Mouse (Mus musculus) hindbrain, embryonic 14.5 days (tissue): ENCODE measurements around the gene Fras1. TPM values are rescaled to one million over a fixed set of nuclear protein-coding genes. Genes with fewer than 3 reads are reported as not detected.

Experiments
- ATAC-seq: fragments of 200-750 bp; cut with Nextera tagmentation; 2 replicates; pipeline ENCODE4 v1.8.0; 2017; ENCODE audit warnings: moderate number of reproducible peaks, mild to moderate bottlenecking, moderate TSS enrichment, moderate library complexity; ENCODE audit not compliant: low FRiP score
- DNase-seq: peaks from one replicate; pipeline ENCODE4 v3.0.0-alpha.2; 2015; ENCODE audit warnings: low spot score
- H3K27ac ChIP-seq: fragments of 300-500 bp; sonication (generic); 2 replicates; pipeline ENCODE4 v1.5.1; 2014; ENCODE audit warnings: mild to moderate bottlenecking, moderate library complexity
- H3K27me3 ChIP-seq: fragments of 300-500 bp; sonication (generic); 2 replicates; pipeline ENCODE4 v1.6.1; 2014; ENCODE audit warnings: mild to moderate bottlenecking, low read length, mixed read lengths; ENCODE audit not compliant: control insufficient read depth, insufficient read depth
- H3K36me3 ChIP-seq: fragments of 300-500 bp; sonication (generic); replicated peaks from 2 replicates; pipeline ENCODE4 v1.6.1; 2014; ENCODE audit not compliant: control insufficient read depth, insufficient read depth
- H3K4me1 ChIP-seq: fragments of 300-500 bp; sonication (generic); replicated peaks from 2 replicates; pipeline ENCODE4 v1.6.1; 2014; ENCODE audit warnings: antibody characterized with exemption, low read length, mixed read lengths; ENCODE audit not compliant: control insufficient read depth, insufficient read depth
- H3K4me2 ChIP-seq: fragments of 300-500 bp; sonication (generic); replicated peaks from 2 replicates; pipeline ENCODE4 v1.6.1; 2014; ENCODE audit warnings: mild to moderate bottlenecking, moderate library complexity
- H3K4me3 ChIP-seq: fragments of 300-500 bp; sonication (generic); replicated peaks from 2 replicates; pipeline ENCODE4 v1.5.1; 2014; ENCODE audit warnings: mild to moderate bottlenecking, low read length
- H3K9ac ChIP-seq: fragments of 300-500 bp; sonication (generic); 2 replicates; pipeline ENCODE4 v1.6.1; 2014
- H3K9me3 ChIP-seq: fragments of 300-500 bp; sonication (generic); 2 replicates; pipeline ENCODE4 v1.6.1; 2016; ENCODE audit warnings: low read length; ENCODE audit not compliant: control insufficient read depth
- WGBS: fragments of 180-500 bp; shearing (Covaris S2); extraction: QIAGEN DNeasy Blood & Tissue Kit; methylation state at CpG from one replicate; pipeline ENCODE4 v1.1.7; 2014; 5-methylcytosine and 5-hydroxymethylcytosine counted together
- polyA plus RNA-seq: library from polyadenylated mRNA; unstranded; fragments of >200 nt; fragmentation: Nextera tagmentation; extraction: Ambion mirVana; gene quantifications from 2 replicates; pipeline ENCODE4 v1.2.1, GENCODE M21; 2014

The Fras1 gene
- polyA plus RNA-seq, 1 experiment from 2014 or later = 9.8 TPM

GRCm38 (mm10) chr5:96498083-96498482 is 124.3 kb downstream of the Fras1 start:
- no peak overlapping the region for H3K4me2 ChIP-seq
- no peak for DNase-seq
- H3K27ac ChIP-seq = no peak overlapping the region
- H3K4me3 ChIP-seq = no peak overlapping the region
- H3K9me3 ChIP-seq = no peaks in the 10 kb centered on the region
- 78% methylated on average over 2 of the region's 2 CpGs for WGBS
- no peak overlapping the region for H3K9ac ChIP-seq
- H3K27me3 ChIP-seq = no peaks in the 10 kb centered on the region
- H3K36me3 ChIP-seq = no peaks in the 10 kb centered on the region
- no peak for ATAC-seq
- H3K4me1 ChIP-seq = no peaks in the 10 kb centered on the region

GRCm38 (mm10) chr5:96501783-96502182 is 128.0 kb downstream of the Fras1 start:
- Histone ChIP-seq H3K9me3 (no peaks in the 10 kb centered on the region), H3K4me3 (no peak overlapping the region), H3K27me3 (no peaks in the 10 kb centered on the region), H3K27ac (no peak overlapping the region), H3K4me1 (no peaks in the 10 kb centered on the region), H3K4me2 (no peak overlapping the region), H3K36me3 (no peaks in the 10 kb centered on the region), H3K9ac (no peak overlapping the region)
- 76% methylated on average over 4 of the region's 4 CpGs for WGBS
- ATAC-seq (no peak), DNase-seq (no peak)

GRCm38 (mm10) chr5:96502400-96502799 is 128.6 kb downstream of the Fras1 start:
- no peaks in the 10 kb centered on the region for H3K36me3 ChIP-seq
- no peak overlapping the region for H3K9ac ChIP-seq
- no peak overlapping the region for H3K27ac ChIP-seq
- ATAC-seq (no peak), DNase-seq (no peak)
- H3K9me3 ChIP-seq = no peaks in the 10 kb centered on the region
- no peak overlapping the region for H3K4me3 ChIP-seq
- WGBS = 95% methylated on average over 1 of the region's 1 CpGs
- no peaks in the 10 kb centered on the region for H3K27me3 ChIP-seq
- H3K4me1 ChIP-seq = no peaks in the 10 kb centered on the region
- H3K4me2 ChIP-seq = no peak overlapping the region

GRCm38 (mm10) chr5:96511005-96511404 is 137.2 kb downstream of the Fras1 start:
- no peaks in the 10 kb centered on the region for H3K9me3 ChIP-seq
- no peak overlapping the region for H3K9ac ChIP-seq
- H3K4me3 ChIP-seq = no peak overlapping the region
- H3K4me2 ChIP-seq = no peak overlapping the region
- ATAC-seq = no peak
- DNase-seq = no peak
- H3K36me3 ChIP-seq = no peaks in the 10 kb centered on the region
- H3K27me3 ChIP-seq = no peaks in the 10 kb centered on the region
- no peaks in the 10 kb centered on the region for H3K4me1 ChIP-seq
- WGBS = 88% methylated on average over 5 of the region's 5 CpGs
- no peak overlapping the region for H3K27ac ChIP-seq

- Histone ChIP-seq H3K4me3 (no peak overlapping the region), H3K27ac (no peak overlapping the region), H3K36me3 (no peaks in the 10 kb centered on the region), H3K9ac (no peak overlapping the region), H3K4me1 (no peaks in the 10 kb centered on the region), H3K27me3 (no peaks in the 10 kb centered on the region), H3K9me3 (no peaks in the 10 kb centered on the region), H3K4me2 (no peak overlapping the region)
- WGBS = 83% methylated on average over 4 of the region's 4 CpGs
- ATAC-seq (no peak), DNase-seq (no peak)
Observed at GRCm38 (mm10) chr5:96513327-96513726, 139.6 kb downstream of the Fras1 start.

GRCm38 (mm10) chr5:96515860-96516311 is 142.1 kb downstream of the Fras1 start:
- Histone ChIP-seq H3K9me3 (no peaks in the 10 kb centered on the region), H3K9ac (no peak overlapping the region), H3K4me2 (no peak overlapping the region), H3K4me1 (no peaks in the 10 kb centered on the region), H3K27ac (no peak overlapping the region), H3K36me3 (no peaks in the 10 kb centered on the region), H3K27me3 (no peaks in the 10 kb centered on the region), H3K4me3 (no peak overlapping the region)
- ATAC-seq (no peak), DNase-seq (no peak)
- 71% methylated on average over 3 of the region's 3 CpGs for WGBS

GRCm38 (mm10) chr5:96516329-96516728 is 142.6 kb downstream of the Fras1 start:
- Histone ChIP-seq H3K9me3 (no peaks in the 10 kb centered on the region), H3K36me3 (no peaks in the 10 kb centered on the region), H3K9ac (no peak overlapping the region), H3K27me3 (no peaks in the 10 kb centered on the region), H3K4me2 (no peak overlapping the region), H3K4me1 (no peaks in the 10 kb centered on the region), H3K27ac (no peak overlapping the region), H3K4me3 (no peak overlapping the region)
- WGBS = 77% methylated on average over 6 of the region's 6 CpGs
- DNase-seq (no peak), ATAC-seq (no peak)

GRCm38 (mm10) chr5:96521541-96521940 is 147.8 kb downstream of the Fras1 start:
- no peaks in the 10 kb centered on the region for H3K4me1 ChIP-seq
- no peaks in the 10 kb centered on the region for H3K36me3 ChIP-seq
- 84% methylated on average over 9 of the region's 9 CpGs for WGBS
- no peak overlapping the region for H3K9ac ChIP-seq
- ATAC-seq = no peak
- no peaks in the 10 kb centered on the region for H3K9me3 ChIP-seq
- H3K27ac ChIP-seq = no peak overlapping the region
- H3K27me3 ChIP-seq = no peaks in the 10 kb centered on the region
- no peak overlapping the region for H3K4me2 ChIP-seq
- no peak overlapping the region for H3K4me3 ChIP-seq
- DNase-seq = no peak

- Histone ChIP-seq H3K4me2 (no peak overlapping the region), H3K4me1 (no peaks in the 10 kb centered on the region), H3K36me3 (no peaks in the 10 kb centered on the region), H3K9ac (no peak overlapping the region), H3K4me3 (no peak overlapping the region), H3K9me3 (no peaks in the 10 kb centered on the region), H3K27me3 (no peaks in the 10 kb centered on the region), H3K27ac (no peak overlapping the region)
- ATAC-seq (no peak), DNase-seq (no peak)
- WGBS = 90% methylated on average over 5 of the region's 5 CpGs
Observed at GRCm38 (mm10) chr5:96522909-96523409, 149.2 kb downstream of the Fras1 start.

GRCm38 (mm10) chr5:96528296-96528695 is 154.5 kb downstream of the Fras1 start:
- no peak for ATAC-seq
- Histone ChIP-seq H3K4me3 (no peak overlapping the region), H3K4me2 (no peak overlapping the region), H3K36me3 (no peaks in the 10 kb centered on the region), H3K9ac (no peak overlapping the region), H3K27me3 (no peaks in the 10 kb centered on the region), H3K4me1 (no peaks in the 10 kb centered on the region), H3K27ac (no peak overlapping the region), H3K9me3 (no peaks in the 10 kb centered on the region)
- DNase-seq = no peak
- 37% methylated on average over 7 of the region's 7 CpGs for WGBS
